Mouse (Mus musculus): Measurements from ENCODE around the gene Map3k14.

Gene Map3k14

GRCm38 (mm10) chr11:103206203-103206602, 61.1 kb downstream of the Map3k14 start:
- DNase-seq: no peak

GRCm38 (mm10) chr11:103202376-103202775, 64.9 kb downstream of the Map3k14 start:
- DNase-seq: no peak

GRCm38 (mm10) chr11:103201664-103202063, 65.6 kb downstream of the Map3k14 start:
- peak; percentile 68 for DNase-seq

GRCm38 (mm10) chr11:103198911-103199803, 68.1 kb downstream of the Map3k14 start:
- peak; percentile 46 for DNase-seq

GRCm38 (mm10) chr11:103198339-103198738, 68.9 kb downstream of the Map3k14 start:
- DNase-seq: no peak

GRCm38 (mm10) chr11:103197340-103197739, 69.9 kb downstream of the Map3k14 start:
- no peak for DNase-seq

GRCm38 (mm10) chr11:103195656-103196055, 71.6 kb downstream of the Map3k14 start:
- DNase-seq: no peak

GRCm38 (mm10) chr11:103195236-103195635, 72.0 kb downstream of the Map3k14 start:
- no peak for DNase-seq

GRCm38 (mm10) chr11:103193825-103194168, 73.5 kb downstream of the Map3k14 start:
- no peak for DNase-seq

GRCm38 (mm10) chr11:103192956-103193824, 74.1 kb downstream of the Map3k14 start:
- DNase-seq: no peak

GRCm38 (mm10) chr11:103192230-103192955, 74.9 kb downstream of the Map3k14 start:
- no peak for DNase-seq

GRCm38 (mm10) chr11:103184891-103185290, 82.4 kb downstream of the Map3k14 start:
- peak; percentile 69 for DNase-seq

GRCm38 (mm10) chr11:103181911-103182310, 85.4 kb downstream of the Map3k14 start:
- DNase-seq: peak; percentile 89

GRCm38 (mm10) chr11:103181349-103181748, 85.9 kb downstream of the Map3k14 start:
- DNase-seq: no peak

GRCm38 (mm10) chr11:103180426-103180825, 86.8 kb downstream of the Map3k14 start:
- peak; percentile 68 for DNase-seq

GRCm38 (mm10) chr11:103178748-103179147, 88.5 kb downstream of the Map3k14 start:
- no peak for DNase-seq

GRCm38 (mm10) chr11:103177815-103178485, 89.3 kb downstream of the Map3k14 start:
- no peak for DNase-seq

- DNase-seq: no peak
Observed at GRCm38 (mm10) chr11:103177216-103177615, 90.1 kb downstream of the Map3k14 start.

- no peak for DNase-seq
Observed at GRCm38 (mm10) chr11:103176510-103176909, 90.8 kb downstream of the Map3k14 start.

- DNase-seq: no peak
Observed at GRCm38 (mm10) chr11:103175688-103176442, 91.4 kb downstream of the Map3k14 start.

- no peak for DNase-seq
Observed at GRCm38 (mm10) chr11:103174891-103175391, 92.3 kb downstream of the Map3k14 start.

All from kidney, postnatal 14 days (tissue).